Mouse (Mus musculus) stomach, postnatal 0 days (tissue): ENCODE measurements around the gene Mrpl33.

ENCODE experiments used
- CTCF ChIP-seq: IDR thresholded peaks from 2 replicates; pipeline ENCODE4 v1.5.1; 2016; ENCODE audit warnings: antibody characterized with exemption, low read depth, mild to moderate bottlenecking, moderate library complexity
- EP300 ChIP-seq: optimal IDR thresholded peaks from 2 replicates; pipeline ENCODE3; 2016; ENCODE audit warnings: antibody characterized with exemption

GRCm38 (mm10) chr5:31640542-31640941 is 43.8 kb downstream of the Mrpl33 start:
- TF ChIP-seq EP300 = no peak
- no peak for TF ChIP-seq CTCF
